Mouse (Mus musculus): ENCODE measurements at regions not wholly inside any gene's neighbourhood (a gene's known extent, or its start where the extent isn't known, plus 50 kb on each side); places are given as distances from the start of the nearest gene placed in this dataset.

DNA sequence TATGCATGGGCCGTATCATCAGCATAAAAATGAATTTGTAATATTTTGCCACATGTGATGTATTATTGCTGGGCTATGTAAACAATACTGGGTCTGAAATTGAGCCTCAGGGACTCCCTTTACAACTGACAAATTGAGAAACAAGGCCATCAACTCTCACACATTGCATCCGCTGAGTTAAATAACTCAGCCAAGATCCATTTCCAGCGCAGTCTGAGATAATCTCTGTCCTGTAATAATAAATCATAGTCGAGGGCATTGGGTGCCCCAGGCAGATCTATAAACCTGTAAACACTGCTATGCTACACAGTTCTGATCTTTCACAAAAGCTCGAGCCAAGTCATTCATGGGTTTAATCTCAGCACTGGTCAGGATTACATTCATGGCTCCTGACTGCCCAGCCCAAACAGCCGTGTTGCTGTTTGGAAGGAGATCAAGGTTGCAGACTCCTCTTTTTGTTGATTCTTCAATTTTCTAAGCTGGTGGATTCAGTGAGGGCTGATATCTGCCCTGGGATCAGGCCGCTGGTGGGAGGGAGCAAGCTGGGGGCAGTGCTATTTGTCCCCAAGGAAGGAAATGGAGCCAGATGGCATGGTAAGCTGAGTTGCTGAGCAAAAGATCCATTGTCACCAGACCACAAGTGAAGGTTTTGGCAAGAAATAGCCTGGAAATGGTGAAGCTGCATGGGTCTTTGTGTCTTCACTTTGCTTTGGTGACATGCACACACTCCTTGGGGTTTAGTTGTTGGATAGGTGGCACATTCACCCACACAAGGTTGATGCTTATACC lies 160.0 kb upstream of the Bmper start:
- no peak for DNase-seq (ENCODE audit: low spot score in 2 of 2)

DNA sequence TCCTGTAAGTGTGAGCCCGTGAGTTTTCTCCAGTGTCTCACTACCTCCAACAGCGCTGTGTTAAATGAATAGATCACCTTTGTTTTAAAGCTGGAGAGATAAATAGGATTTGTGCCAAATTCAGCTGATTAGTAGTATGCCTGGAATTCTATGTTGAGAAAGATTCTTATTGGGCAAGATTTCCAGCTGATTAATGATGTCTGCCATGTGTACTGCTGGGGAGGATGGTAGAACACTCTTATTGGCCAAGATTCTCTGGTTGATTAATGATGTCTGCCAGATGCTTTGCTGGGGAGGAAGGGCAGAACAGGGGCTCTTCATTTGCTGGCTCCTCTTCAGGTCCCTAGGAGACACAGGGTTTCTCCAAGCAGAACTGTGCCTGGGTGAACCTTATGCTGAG lies 158.9 kb upstream of the Bmper start:
- DNase-seq (ENCODE audit: low spot score in 2 of 2) = no peak

- no peak for DNase-seq (ENCODE audit: low spot score in 2 of 2)
Observed at GRCm38 (mm10) chr9:23064811-23065210, 158.1 kb upstream of the Bmper start.

DNA sequence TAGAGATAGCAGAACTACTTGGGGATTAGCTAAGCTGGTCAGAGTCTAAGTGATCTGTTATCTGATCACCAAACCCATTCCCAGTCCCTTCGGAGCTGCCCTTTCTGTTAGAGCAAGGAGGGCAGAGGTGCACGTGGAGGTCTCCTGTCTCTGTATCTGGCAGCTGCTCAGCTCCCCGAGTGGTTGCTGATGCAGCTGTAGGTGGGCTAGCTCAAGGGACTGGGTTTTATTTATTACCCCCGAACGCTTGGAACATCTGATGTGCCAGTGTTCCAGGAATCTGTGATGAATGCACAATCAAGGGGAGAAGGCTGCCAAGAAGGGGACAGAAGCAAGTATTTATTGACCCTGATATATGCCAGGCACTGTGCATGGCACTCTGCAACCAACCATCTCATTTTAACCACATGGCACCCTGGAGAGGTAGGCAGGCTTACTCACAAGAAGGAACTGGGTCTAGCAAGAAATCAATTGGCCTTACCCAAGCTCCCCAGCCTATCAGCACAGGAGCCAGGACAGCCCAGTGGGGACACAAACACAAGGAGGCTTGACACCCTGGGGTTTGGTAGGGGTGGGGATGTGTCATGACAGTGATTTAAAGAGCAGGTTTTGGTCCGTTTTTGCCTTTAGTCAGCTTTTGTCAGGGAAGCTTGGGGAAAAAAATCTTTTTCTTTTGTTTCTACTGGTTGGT lies 154.6 kb upstream of the Bmper start:
- DNase-seq (ENCODE audit: low spot score in 2 of 2) = no peak

DNA sequence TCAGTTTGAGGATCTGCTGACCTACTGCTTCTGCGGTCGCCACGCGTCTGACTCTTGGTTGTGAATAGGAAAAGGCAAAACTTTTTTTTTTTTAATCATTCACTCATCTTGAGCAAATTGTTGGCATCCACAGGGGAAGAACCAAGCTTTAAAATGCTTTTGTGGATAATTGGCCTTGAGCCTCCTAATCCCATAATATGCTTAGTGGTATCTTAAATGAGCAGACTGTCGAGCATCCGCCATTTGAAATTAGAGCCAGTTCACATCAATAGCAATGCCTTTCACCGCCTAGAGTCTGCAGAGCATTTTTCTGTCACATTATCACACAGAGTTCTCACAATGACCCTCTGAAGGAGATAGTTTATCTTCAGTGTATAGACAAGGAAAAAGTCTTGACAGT lies 153.7 kb upstream of the Bmper start:
- no peak for DNase-seq (ENCODE audit: low spot score in 2 of 2)

DNA sequence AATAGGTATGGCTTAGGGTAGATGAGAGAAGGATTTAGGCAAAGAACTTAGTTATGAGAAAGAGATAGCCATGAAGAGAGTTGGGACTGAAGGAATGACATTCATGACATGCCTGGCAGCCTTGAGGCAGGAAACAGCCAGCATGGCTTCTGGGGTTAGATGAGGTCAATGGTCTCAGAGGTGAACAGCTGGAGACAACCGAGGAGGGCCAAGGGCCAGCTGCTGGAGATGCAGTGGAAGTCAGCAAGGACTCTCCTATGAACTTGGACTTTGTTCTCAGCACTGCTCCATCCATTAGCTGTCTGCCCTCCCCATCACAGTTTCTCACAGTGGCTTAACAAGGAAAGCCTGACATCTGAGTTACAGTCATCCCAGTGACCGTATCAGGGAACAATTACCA lies 151.9 kb upstream of the Bmper start:
- DNase-seq (ENCODE audit: low spot score in 2 of 2) = no peak

GRCm38 (mm10) chr9:23072741-23073140 lies 150.1 kb upstream of the Bmper start:
- no peak for DNase-seq (ENCODE audit: low spot score in 2 of 2)

- DNase-seq (ENCODE audit: low spot score in 2 of 2) = peak; percentile 59 to 88
Observed at GRCm38 (mm10) chr9:23083562-23083961, 139.3 kb upstream of the Bmper start.

DNA sequence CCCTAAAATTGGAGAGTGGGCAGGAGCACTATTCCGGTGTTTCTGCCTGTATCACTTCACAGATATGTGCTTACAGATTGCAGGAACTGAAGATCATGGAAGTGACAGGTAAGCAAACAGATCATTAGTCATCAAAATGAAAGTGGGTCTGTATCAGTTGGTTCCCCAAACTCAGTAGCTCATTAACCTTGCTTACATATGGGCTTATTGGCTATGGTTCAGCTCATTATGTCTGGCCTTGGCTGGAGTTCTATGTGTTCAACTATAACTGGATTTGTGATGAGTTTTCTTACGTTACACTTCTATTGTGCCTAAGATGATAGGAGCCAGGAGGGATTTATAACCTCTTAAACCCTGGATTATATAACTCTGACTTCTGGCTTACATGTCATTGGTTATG lies 133.5 kb upstream of the Bmper start:
- no peak for DNase-seq (ENCODE audit: low spot score in 2 of 2)

DNA sequence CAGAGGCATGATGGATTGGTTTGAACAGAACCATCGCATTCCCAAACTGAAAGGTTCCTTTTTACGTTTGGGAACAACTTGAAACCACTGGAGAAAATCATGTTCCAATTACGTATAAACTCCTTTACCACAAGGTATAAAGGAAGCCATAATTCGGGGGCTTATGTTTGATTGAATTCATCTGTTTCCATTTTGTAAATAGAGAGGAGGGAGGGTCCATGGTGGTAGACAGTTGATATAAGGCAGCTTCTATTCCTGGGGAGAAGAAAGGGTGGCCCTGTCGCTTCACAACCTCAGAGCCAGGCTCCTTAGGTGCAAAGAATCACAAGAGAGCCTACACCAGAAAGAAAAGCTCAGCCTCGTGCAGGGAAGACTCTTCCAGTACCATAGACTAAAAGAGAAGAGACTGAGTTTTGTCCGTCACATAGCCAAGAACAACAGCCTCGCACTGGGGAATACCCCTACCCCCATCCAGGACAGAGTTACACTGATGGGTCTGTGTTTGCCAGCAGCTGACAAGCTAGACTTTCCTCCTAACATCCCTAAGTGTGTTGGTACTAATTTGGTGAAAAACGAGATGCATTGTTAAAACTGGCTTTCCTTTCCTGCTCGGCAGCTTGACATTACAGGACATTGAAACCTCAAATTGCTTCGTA lies 125.6 kb upstream of the Bmper start:
- no peak for DNase-seq (ENCODE audit: low spot score in 2 of 2)

DNA sequence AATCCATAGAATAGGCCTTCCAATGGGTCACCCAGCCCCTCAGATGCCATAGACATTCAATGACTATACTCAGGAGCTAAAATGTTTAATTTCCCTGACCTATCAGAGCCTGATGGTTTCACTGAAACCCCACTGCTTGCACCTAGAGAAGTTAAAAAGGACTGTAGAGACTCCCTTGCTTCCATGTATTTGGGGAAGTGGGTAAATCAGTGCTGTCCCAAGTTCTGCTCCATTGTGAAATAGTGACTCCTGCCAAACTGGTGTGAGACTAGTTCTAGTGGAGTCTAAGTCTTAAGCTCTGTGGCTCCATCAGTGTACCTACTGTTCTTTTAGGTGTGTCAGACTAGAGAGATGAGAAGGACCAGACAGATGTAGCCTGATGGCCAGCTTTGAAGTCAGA lies 121.3 kb upstream of the Bmper start:
- DNase-seq (ENCODE audit: low spot score in 2 of 2) = no peak

DNA sequence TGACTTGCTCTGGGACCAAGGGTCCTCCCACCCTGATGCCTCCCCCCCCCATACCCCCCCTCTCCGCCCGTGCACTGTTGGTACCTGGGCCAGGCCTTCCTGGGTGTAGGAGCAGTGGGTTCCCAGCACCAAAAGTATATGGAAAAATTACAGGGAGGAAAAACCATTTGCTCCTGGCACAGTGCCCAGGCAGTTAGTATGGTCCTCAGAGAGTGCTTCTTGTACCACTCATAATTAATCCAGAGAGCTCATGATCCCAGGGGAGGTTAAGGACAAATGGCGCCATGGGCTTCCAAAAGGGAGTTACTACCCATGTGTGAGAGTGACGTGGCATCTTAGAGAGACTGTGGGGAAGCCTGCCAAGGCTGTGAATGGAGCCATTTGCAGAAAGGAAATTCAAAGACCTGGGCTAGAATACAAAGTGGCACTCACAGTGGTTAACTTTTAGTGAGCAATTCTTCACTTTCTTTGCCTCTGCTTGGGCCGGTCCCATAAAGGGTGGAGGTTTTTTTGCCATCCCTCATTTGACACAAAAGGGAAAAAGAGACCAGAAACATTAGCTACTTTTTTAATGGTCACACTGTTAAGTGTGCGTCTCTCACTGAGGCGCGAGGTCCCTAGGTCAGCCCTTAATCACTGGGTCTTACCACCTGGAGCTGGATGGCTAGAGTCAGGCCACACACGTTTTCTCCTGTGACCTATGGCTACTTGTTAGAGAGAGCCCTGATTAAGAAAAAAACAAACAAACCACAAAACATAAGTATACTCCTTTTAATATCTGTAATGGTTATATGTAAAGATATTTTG lies 120.7 kb upstream of the Bmper start:
- DNase-seq (ENCODE audit: low spot score in 2 of 2) = peak in 1 of 2 experiments; percentile 22

- DNase-seq (ENCODE audit: low spot score in 2 of 2) = no peak
Observed at GRCm38 (mm10) chr9:23111500-23111899, 111.4 kb upstream of the Bmper start.

DNA sequence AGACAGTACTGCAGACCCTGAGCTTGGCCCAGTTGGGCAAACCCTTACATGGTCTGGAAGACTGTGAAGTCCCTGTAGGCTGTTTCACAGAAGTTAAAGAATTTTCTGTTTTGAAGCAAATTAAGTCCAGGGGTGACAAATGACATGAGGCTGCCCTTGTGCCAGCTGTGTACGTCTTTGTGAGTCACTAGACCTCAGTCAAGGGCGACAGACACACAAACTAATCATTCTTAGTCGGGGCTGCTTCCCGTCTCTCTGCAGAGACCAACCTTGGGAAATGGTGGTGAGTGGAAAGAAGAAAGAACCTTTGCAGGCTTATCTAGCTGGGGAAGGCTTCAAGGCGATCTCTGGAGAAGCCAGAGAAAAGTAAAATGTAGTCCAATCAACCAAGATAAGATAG lies 107.8 kb upstream of the Bmper start:
- no peak for DNase-seq (ENCODE audit: low spot score in 2 of 2)

DNA sequence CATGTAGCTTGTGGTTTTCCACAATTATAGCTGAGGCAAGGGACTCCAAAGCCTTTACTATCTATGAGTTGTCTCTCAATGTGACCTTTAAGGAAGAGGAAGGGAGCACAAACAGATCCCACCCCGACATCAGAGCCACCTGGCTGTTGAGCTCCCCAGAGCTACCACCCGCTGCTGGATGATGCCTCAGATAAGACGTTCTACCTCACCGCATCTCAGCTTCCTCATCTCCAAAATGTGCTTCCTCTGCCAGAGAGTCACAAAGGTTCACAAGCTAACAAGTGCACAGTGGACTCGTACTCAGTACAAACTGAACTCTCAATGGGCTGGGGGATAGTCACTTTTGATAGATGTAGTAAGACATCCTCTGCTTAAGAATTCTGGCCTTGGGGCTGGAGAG lies 107.3 kb upstream of the Bmper start:
- no peak for DNase-seq (ENCODE audit: low spot score in 2 of 2)

GRCm38 (mm10) chr9:23116311-23116710 lies 106.6 kb upstream of the Bmper start:
- DNase-seq (ENCODE audit: low spot score in 2 of 2) = no peak

GRCm38 (mm10) chr9:23119811-23120210 lies 103.1 kb upstream of the Bmper start:
- DNase-seq (ENCODE audit: low spot score in 2 of 2) = no peak

- no peak for DNase-seq (ENCODE audit: low spot score in 2 of 2)
Observed at GRCm38 (mm10) chr9:23120814-23121213, 102.1 kb upstream of the Bmper start.

- DNase-seq (ENCODE audit: low spot score in 2 of 2) = no peak
Observed at GRCm38 (mm10) chr9:23122524-23122923, 100.4 kb upstream of the Bmper start.

DNA sequence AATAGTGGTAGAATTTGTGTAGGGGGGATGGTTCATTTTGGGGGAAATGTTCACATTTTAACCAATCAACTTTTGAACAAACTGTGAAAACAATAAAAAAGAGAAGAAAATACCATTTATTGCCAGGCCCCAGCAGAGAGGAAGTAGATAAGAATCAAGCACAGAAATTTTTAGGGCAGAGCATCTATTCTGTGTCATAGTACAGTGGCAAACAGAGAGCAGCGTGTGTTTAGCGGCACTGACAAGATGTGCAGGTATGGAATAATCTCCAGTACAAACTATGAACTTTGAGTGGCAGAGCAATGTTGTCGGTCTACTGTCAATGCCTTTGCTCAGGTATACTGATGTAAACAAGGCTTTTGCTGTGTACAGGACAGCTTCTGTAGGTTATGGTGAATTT lies 99.4 kb upstream of the Bmper start:
- DNase-seq (ENCODE audit: low spot score in 2 of 2) = no peak

DNA sequence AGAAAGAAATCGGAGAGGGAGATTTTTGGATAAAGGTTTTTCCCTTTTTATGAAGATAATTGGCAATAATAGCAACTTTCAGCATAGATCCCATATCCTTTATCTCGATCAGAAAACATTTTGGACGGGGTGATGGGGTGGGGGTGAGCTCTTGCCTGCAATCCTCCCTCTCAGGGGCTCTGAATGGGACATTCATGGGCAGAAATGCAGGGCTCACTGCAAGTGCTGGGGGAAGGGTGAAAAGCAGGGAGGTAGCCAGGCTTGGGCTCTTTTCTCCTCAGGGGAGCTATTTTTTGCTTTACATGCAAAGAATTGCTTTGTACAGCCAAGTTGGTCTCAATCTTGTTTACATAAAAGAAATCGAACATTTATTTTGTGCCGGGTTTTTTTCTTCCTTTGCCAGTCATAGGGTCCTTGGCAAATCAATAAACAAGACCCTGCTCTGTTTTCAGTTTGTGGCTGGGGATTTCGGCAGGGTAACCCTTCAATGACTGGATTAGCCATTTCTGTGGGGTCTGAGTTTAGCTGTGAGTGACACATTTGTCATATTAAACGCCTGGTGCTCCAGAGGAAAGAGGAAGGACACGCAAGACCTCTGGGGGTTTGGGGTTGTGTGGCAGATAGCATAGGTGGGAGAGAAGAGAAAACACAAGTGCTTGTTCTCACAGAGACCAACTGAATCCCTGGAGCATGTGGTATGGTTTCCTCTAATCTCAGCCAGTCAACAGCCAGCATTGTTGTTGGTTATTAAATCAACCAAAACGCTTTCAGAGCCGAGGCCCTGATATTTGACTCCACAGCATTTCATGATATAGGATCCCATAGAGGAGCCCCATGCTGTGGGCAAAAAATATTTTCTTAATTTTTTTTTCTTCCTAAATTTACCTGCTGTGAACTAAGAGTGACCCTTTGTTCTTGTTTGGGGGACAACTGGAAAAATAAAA lies 96.8 kb upstream of the Bmper start:
- no peak for DNase-seq (ENCODE audit: low spot score in 2 of 2)
